Mouse (Mus musculus): Measurements from ENCODE around the gene Rhpn2.

DNA sequence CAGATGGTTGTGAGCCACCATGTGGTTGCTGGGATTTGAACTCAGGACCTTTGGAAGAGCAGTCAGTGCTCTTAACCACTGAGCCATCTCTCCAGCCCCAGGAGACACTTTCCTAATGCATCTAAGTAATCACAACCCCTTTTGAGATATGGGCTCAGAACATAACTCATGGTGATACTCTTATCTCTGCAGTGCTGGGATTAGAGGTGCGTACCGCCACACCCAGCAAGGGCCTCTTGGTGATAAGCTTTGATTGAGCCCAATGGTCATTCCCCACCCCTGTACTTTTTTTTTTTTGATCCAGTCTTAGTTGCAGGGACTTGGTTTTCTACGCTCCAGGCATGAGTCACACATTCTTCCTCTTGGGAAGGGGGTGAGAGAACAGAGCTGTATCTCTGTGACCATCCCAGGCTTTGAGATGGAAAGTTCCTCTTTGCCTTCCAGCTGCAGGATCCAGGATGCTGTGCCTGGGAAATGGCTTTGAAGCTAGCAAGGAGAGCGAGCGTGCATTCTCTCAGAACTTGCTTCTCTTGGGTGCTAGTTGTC is 10.9 kb downstream of the Rhpn2 start:
- no peak for TF ChIP-seq CTCF (conservative IDR thresholded peaks at IDR 0.05; ENCODE audit: low read length)
- no peak for TF ChIP-seq NANOG (IDR thresholded peaks at IDR 0.05; ENCODE audit: borderline replicate concordance, low read length)
- no peak for TF ChIP-seq POU5F1 (IDR thresholded peaks at IDR 0.05; ENCODE audit: borderline replicate concordance, low read length)

All from E14TG2a.4 (cell line).